Mouse (Mus musculus) embryonic facial prominence, embryonic 10.5 days (tissue): ENCODE measurements at regions not wholly inside any gene's neighbourhood (a gene's known extent, or its start where the extent isn't known, plus 50 kb on each side); places are given as distances from the start of the nearest gene placed in this dataset.

Source experiments
- DNase-seq: peaks from one replicate; pipeline ENCODE4 v3.0.0-alpha.2; 2017; ENCODE audit warnings: low spot score
- H3K27ac ChIP-seq: fragments of 300-500 bp; sonication (generic); replicated peaks from 2 replicates; pipeline ENCODE4 v1.5.1; 2016; ENCODE audit warnings: mild to moderate bottlenecking
- H3K27me3 ChIP-seq: fragments of 300-500 bp; sonication (generic); replicated peaks from 2 replicates; pipeline ENCODE4 v1.6.1; 2016; ENCODE audit warnings: low read depth, mild to moderate bottlenecking; ENCODE audit not compliant: poor library complexity, severe bottlenecking
- H3K36me3 ChIP-seq: fragments of 300-500 bp; sonication (generic); replicated peaks from 2 replicates; pipeline ENCODE4 v1.6.1; 2016; ENCODE audit warnings: mild to moderate bottlenecking, moderate library complexity
- H3K4me1 ChIP-seq: fragments of 300-500 bp; sonication (generic); 2 replicates; pipeline ENCODE4 v1.6.1; 2016
- H3K4me3 ChIP-seq: fragments of 300-500 bp; sonication (generic); 2 replicates; pipeline ENCODE4 v1.5.1; 2016; ENCODE audit warnings: mild to moderate bottlenecking, moderate library complexity
- H3K9me3 ChIP-seq: fragments of 300-500 bp; sonication (generic); 2 replicates; pipeline ENCODE4 v1.6.1; 2016; ENCODE audit warnings: mild to moderate bottlenecking
- WGBS: fragments of 180-500 bp; shearing (Covaris S2); methylation state at CpG from one replicate; pipeline ENCODE4 v1.1.7; 2016; 5-methylcytosine and 5-hydroxymethylcytosine counted together

DNA sequence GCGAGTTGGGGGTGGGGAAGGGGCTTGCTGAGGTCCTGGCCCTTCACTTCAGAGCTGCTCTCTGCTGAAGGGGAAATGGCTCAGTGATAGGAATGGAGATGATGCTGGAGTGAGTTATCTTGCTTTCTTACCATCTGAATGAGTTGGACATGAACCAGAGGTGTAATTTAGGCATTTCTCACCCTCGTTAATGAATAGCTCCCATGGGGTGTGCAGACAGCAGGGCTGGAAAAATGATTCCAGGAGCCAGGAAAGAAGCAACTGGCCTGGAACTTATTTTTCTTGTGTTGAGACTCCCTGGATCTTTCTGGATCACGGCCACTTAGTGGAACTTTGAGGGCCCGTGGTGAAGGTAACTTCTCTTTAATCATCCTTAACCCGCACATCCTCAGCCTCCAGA is 246.6 kb upstream of the Gm4791 start:
- WGBS, result 51% methylated on average over 5 of the region's 5 CpGs
- no peaks in the 10 kb centered on the region for H3K9me3 ChIP-seq
- DNase-seq, result no peak
- 0 out of 2 replicates have a peak, but pooled peaks cover 6% of the 10 kb centered on the region for H3K27me3 ChIP-seq
- H3K27ac ChIP-seq, result peak overlapping the region; percentile 30
- no peaks in the 10 kb centered on the region for H3K36me3 ChIP-seq
- no peak overlapping the region for H3K4me3 ChIP-seq
- peaks cover 10% of the 10 kb centered on the region for H3K4me1 ChIP-seq

DNA sequence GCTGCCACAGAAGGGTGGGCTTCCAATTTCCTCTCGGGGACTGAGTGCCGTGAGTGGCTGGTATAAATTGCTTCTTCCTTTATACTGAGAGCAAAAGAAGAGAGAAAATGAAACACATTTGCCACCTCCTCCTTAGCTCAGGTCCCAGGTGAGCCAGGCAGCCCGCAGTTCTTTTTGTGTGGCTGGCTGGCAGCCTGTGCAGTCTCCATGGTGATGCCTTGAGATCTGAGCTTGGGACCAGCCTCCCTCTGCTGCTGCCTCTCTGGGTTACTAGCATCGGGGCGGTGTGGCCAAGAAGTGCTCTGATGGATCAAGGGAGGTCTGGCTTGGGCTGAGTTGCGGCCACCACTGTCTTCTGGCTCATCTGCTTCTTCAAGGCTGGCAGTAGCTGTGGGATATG is 249.1 kb upstream of the Gm4791 start:
- 87% methylated on average over 6 of the region's 6 CpGs for WGBS
- no peak overlapping the region for H3K4me3 ChIP-seq
- peaks cover 13% of the 10 kb centered on the region for H3K4me1 ChIP-seq
- H3K27ac ChIP-seq, result no peak overlapping the region
- H3K36me3 ChIP-seq, result no peaks in the 10 kb centered on the region
- H3K27me3 ChIP-seq, result 0 out of 2 replicates have a peak, but pooled peaks cover 6% of the 10 kb centered on the region
- H3K9me3 ChIP-seq, result no peaks in the 10 kb centered on the region
- no peak for DNase-seq

- peaks cover 3% of the 10 kb centered on the region; the same call in 1 of the 2 replicates for H3K4me1 ChIP-seq
- 0 out of 2 replicates have a peak, but pooled peaks cover 6% of the 10 kb centered on the region for H3K27me3 ChIP-seq
- 86% methylated on average over 3 of the region's 3 CpGs for WGBS
- H3K36me3 ChIP-seq, result no peaks in the 10 kb centered on the region
- no peaks in the 10 kb centered on the region for H3K9me3 ChIP-seq
- H3K27ac ChIP-seq, result no peak overlapping the region
- no peak for DNase-seq
- no peak overlapping the region for H3K4me3 ChIP-seq
Measured at GRCm38 (mm10) chr9:46746266-46746665, 252.3 kb upstream of the Gm4791 start.

DNA sequence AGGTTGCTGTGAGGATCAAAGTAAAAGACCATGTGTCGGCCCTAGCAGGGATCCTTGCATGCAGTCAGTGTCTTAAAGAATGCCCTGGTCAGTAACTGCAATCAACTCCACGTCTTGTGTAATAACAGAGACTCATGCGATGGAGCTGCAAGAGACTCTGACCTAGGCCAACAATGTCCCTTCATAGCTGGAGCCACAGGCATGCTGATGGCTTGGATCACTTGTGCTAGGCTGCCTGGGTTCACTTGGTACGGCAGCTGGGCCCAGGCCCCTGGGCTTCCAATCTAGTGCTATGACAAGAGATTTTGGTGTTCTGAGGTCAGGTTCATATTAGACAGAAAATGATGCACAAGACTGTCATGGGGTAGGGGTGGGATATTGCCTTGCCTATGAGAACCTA is 258.0 kb upstream of the Gm4791 start:
- H3K4me3 ChIP-seq, result no peak overlapping the region
- H3K27ac ChIP-seq, result no peak overlapping the region
- H3K9me3 ChIP-seq, result no peaks in the 10 kb centered on the region
- peaks cover 17% of the 10 kb centered on the region; the same call in 1 of the 2 replicates for H3K27me3 ChIP-seq
- peaks cover 13% of the 10 kb centered on the region for H3K4me1 ChIP-seq
- no peaks in the 10 kb centered on the region for H3K36me3 ChIP-seq
- 87% methylated on average over 4 of the region's 4 CpGs for WGBS
- DNase-seq, result no peak

GRCm38 (mm10) chr9:46739341-46739740 is 259.2 kb upstream of the Gm4791 start:
- H3K27me3 ChIP-seq, result peaks cover 17% of the 10 kb centered on the region; the same call in 1 of the 2 replicates
- H3K36me3 ChIP-seq, result no peaks in the 10 kb centered on the region
- no peak overlapping the region for H3K27ac ChIP-seq
- WGBS, result 65% methylated on average over 3 of the region's 3 CpGs
- DNase-seq, result no peak
- H3K4me1 ChIP-seq, result peaks cover 12% of the 10 kb centered on the region
- no peaks in the 10 kb centered on the region for H3K9me3 ChIP-seq
- no peak overlapping the region for H3K4me3 ChIP-seq

DNA sequence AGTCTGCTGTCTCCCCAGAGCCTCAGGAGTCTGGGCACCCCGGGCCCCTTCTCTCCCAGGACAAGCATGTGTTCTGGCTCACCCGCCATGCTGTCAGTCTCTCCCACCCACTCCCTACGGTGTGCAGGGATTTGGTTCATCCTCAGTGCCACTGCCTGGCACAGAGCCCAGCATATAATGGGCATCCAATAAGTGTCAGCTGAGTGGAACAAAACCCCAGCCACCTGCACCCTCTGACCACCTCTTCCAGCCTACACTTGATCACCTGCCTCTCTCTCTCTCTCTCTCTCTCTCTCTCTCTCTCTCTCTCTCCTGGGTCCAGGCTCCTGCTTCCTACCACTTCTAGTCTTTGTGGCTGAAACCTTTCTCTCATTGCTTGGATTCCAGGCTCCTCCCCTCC is 259.9 kb upstream of the Gm4791 start:
- Histone ChIP-seq H3K9me3 (no peaks in the 10 kb centered on the region), H3K27ac (no peak overlapping the region), H3K27me3 (peaks cover 17% of the 10 kb centered on the region), H3K4me1 (peaks cover 12% of the 10 kb centered on the region), H3K4me3 (no peak overlapping the region), H3K36me3 (no peaks in the 10 kb centered on the region)
- DNase-seq, result no peak
- 84% methylated on average over 3 of the region's 3 CpGs for WGBS

GRCm38 (mm10) chr9:46738056-46738455 is 260.5 kb upstream of the Gm4791 start:
- Histone ChIP-seq H3K36me3 (no peaks in the 10 kb centered on the region), H3K4me1 (peaks cover 12% of the 10 kb centered on the region), H3K9me3 (no peaks in the 10 kb centered on the region), H3K27me3 (peaks cover 17% of the 10 kb centered on the region), H3K4me3 (no peak overlapping the region), H3K27ac (no peak overlapping the region)
- 60% methylated on average over 4 of the region's 4 CpGs for WGBS
- no peak for DNase-seq

DNA sequence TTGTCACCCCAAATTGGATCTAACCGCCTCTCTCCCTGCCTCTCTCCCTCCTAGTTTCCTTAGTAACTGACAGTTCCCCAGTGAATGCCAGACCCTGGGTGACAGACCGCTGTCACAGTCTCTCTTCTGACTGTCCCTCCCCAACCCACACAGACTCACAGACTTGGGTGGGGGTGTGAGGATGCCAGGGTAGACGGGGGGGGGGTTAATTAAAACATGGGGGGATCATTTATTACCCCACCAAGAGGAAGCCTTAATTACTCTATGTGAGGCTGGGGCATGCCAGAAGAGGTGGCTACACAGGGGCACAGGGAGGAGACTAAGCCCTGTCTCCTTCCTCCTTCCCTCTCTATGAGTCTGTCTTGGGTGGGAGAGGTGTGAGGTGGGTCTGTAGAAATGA is 261.1 kb upstream of the Gm4791 start:
- DNase-seq, result no peak
- no peaks in the 10 kb centered on the region for H3K9me3 ChIP-seq
- peaks cover 17% of the 10 kb centered on the region for H3K27me3 ChIP-seq
- no peak overlapping the region for H3K27ac ChIP-seq
- WGBS, result 70% methylated on average over 3 of the region's 3 CpGs
- H3K36me3 ChIP-seq, result no peaks in the 10 kb centered on the region
- H3K4me3 ChIP-seq, result no peak overlapping the region
- H3K4me1 ChIP-seq, result peaks cover 12% of the 10 kb centered on the region

DNA sequence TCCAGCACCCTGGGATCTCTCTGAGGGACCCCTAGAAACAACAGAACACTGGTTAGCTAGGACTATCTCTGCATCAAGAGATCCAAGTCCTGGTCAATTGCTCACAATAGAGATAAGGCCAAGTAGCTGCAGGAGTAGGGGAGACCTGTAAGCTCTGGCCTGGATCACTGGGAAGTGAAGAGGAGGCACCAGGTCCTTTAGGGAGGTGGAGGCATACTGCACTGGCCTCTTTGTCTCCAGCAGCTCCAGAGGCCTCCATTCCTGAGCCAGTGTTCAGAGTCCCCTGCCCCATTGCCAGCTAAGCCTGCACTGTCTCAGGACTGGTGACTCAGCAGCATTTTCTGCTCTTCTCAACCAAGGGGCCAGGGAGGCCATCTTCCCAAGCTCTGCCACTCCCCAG is 262.3 kb upstream of the Gm4791 start:
- no peak for DNase-seq
- H3K4me3 ChIP-seq, result no peak overlapping the region
- no peaks in the 10 kb centered on the region for H3K36me3 ChIP-seq
- H3K27ac ChIP-seq, result no peak overlapping the region
- no peaks in the 10 kb centered on the region for H3K9me3 ChIP-seq
- H3K27me3 ChIP-seq, result peaks cover 17% of the 10 kb centered on the region
- H3K4me1 ChIP-seq, result peaks cover 12% of the 10 kb centered on the region

DNA sequence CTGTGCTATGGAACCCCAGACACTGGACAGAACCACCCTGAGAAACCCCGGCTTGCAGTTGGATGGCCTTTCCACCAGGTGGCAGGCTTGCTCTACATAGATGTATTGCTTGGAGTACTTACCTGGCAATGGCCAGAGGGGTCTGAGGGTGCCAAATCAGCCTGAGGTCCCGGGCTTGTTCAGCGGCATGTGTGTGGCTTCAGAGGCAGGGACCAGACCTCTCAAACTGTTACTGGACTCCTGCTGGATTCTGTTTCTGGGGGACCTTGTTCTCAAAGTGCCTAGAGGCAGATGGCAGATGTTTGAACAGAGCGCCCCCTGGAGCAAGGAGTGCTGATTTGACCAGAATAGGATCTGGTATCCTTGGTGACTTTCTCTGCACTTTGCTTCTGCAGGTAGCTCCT is 262.9 kb upstream of the Gm4791 start:
- H3K36me3 ChIP-seq, result no peaks in the 10 kb centered on the region
- H3K4me3 ChIP-seq, result no peak overlapping the region
- H3K27me3 ChIP-seq, result peaks cover 17% of the 10 kb centered on the region
- peaks cover 12% of the 10 kb centered on the region for H3K4me1 ChIP-seq
- no peaks in the 10 kb centered on the region for H3K9me3 ChIP-seq
- WGBS, result 3% methylated on average over 4 of the region's 4 CpGs
- DNase-seq, result peak; percentile 86
- no peak overlapping the region for H3K27ac ChIP-seq

DNA sequence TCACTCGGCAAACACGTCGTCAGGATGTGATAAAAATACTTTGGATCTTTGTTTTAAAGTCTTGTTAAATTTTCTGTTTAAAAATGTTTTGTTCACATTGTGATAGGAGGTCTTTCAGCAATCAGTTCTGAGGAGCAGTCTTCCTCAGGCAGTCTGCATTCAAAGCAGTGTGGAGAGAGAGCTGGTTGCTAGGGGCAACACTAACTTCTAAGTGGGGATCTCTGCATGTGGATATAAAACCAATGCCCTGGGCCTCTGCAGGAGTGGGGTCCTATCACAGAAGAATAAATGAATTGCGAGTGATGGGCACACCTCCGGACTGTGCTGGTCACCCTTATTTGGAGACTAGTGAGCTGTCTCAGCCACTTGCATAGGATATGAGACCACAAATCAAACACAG is 270.1 kb upstream of the Gm4791 start:
- Histone ChIP-seq H3K4me3 (no peak overlapping the region), H3K9me3 (no peaks in the 10 kb centered on the region), H3K27me3 (no peaks in the 10 kb centered on the region; the same call in 1 of the 2 replicates), H3K36me3 (no peaks in the 10 kb centered on the region), H3K4me1 (no peaks in the 10 kb centered on the region), H3K27ac (no peak overlapping the region)
- WGBS, result 74% methylated on average over 5 of the region's 5 CpGs
- no peak for DNase-seq

DNA sequence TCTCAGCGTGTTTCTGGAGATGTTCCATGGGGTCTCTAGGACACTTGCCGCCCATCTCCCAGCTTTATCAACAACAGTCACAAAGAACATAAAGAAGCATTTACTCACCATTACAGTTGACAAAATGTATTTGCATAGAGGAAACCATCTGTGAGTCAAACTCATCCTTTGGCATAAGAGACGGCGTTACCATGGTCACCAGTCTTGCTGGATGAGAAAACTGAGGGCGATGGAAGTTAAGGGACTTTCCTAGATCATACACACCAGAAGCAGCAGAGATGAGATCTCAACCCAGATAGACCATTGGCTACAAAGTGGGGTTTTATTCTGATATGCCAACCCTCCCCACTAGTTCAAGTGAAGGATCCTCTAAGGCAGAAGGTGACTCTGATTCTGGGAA is 274.3 kb upstream of the Gm4791 start:
- no peak for DNase-seq
- Histone ChIP-seq H3K27me3 (no peaks in the 10 kb centered on the region), H3K4me3 (no peak overlapping the region), H3K4me1 (no peaks in the 10 kb centered on the region), H3K27ac (no peak overlapping the region), H3K9me3 (no peaks in the 10 kb centered on the region), H3K36me3 (no peaks in the 10 kb centered on the region)
- WGBS, result 94% methylated on average over 5 of the region's 5 CpGs

DNA sequence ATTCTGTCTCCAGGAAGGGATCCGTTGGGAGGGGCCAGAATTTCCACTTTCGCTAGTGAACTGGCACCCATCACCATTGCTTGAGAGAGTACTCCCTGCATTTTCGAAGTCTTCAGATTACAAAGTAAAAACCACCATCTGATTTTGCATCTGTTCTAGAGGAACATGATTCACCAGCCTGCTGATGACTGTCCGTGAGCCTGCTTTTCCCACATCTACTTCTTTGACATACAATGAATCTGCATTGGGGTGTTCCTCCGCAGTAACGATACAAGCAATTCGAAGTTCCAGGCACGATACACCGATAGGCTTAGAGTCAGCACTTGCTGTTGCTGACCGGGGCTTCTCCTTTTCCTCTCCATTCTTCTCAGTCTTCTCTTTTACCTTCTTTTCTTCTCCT is 285.1 kb upstream of the Gm4791 start:
- H3K4me1 ChIP-seq, result no peaks in the 10 kb centered on the region
- WGBS, result 91% methylated on average over 10 of the region's 10 CpGs
- no peak for DNase-seq
- no peak overlapping the region for H3K27ac ChIP-seq
- no peaks in the 10 kb centered on the region for H3K27me3 ChIP-seq
- no peak overlapping the region for H3K4me3 ChIP-seq
- no peaks in the 10 kb centered on the region for H3K36me3 ChIP-seq
- H3K9me3 ChIP-seq, result no peaks in the 10 kb centered on the region
